Mouse (Mus musculus) neural tube, embryonic 13.5 days (tissue): ENCODE results near the gene Kat7. TPM values are rescaled to one million over a fixed set of nuclear protein-coding genes. Genes with fewer than 3 reads are reported as not detected.

Experiments
- ATAC-seq: fragments of 200-750 bp; cut with Nextera tagmentation; 2 replicates; pipeline ENCODE4 v1.8.0; 2017; ENCODE audit warnings: low read depth, mild to moderate bottlenecking, moderate TSS enrichment, moderate library complexity
- H3K27ac ChIP-seq: fragments of 300-500 bp; sonication (generic); replicated peaks from 2 replicates; pipeline ENCODE4 v1.5.1; 2015; ENCODE audit warnings: moderate library complexity, mild to moderate bottlenecking, inconsistent platforms
- H3K27me3 ChIP-seq: fragments of 300-500 bp; sonication (generic); 2 replicates; pipeline ENCODE4 v1.6.1; 2015; ENCODE audit warnings: mild to moderate bottlenecking, inconsistent platforms
- H3K36me3 ChIP-seq: fragments of 300-500 bp; sonication (generic); 2 replicates; pipeline ENCODE4 v1.6.1; 2015; ENCODE audit warnings: mild to moderate bottlenecking, inconsistent platforms
- H3K4me1 ChIP-seq: fragments of 300-500 bp; sonication (generic); replicated peaks from 2 replicates; pipeline ENCODE4 v1.6.1; 2015; ENCODE audit warnings: inconsistent platforms
- H3K4me2 ChIP-seq: fragments of 300-500 bp; sonication (generic); 2 replicates; pipeline ENCODE4 v1.6.1; 2015; ENCODE audit warnings: inconsistent platforms, mild to moderate bottlenecking, moderate library complexity
- H3K4me3 ChIP-seq: fragments of 300-500 bp; sonication (generic); 2 replicates; pipeline ENCODE4 v1.5.1; 2015; ENCODE audit warnings: mild to moderate bottlenecking, inconsistent platforms
- H3K9ac ChIP-seq: fragments of 300-500 bp; sonication (generic); 2 replicates; pipeline ENCODE4 v1.6.1; 2015; ENCODE audit warnings: moderate library complexity, mild to moderate bottlenecking, inconsistent platforms
- H3K9me3 ChIP-seq: fragments of 300-500 bp; sonication (generic); 2 replicates; pipeline ENCODE4 v1.6.1; 2016; ENCODE audit warnings: inconsistent platforms
- WGBS: fragments of 180-500 bp; shearing (Covaris S2); methylation state at CpG from one replicate; pipeline ENCODE4 v1.1.7; 2015; 5-methylcytosine and 5-hydroxymethylcytosine counted together
- polyA plus RNA-seq: library from polyadenylated mRNA; unstranded; fragments of >200 nt; fragmentation: Nextera tagmentation; extraction: Ambion mirVana; gene quantifications from 2 replicates; pipeline ENCODE4 v1.2.1, GENCODE M21; 2015

Kat7 gene
- polyA plus RNA-seq, 1 experiment from 2014 or later: 58.3 TPM

DNA sequence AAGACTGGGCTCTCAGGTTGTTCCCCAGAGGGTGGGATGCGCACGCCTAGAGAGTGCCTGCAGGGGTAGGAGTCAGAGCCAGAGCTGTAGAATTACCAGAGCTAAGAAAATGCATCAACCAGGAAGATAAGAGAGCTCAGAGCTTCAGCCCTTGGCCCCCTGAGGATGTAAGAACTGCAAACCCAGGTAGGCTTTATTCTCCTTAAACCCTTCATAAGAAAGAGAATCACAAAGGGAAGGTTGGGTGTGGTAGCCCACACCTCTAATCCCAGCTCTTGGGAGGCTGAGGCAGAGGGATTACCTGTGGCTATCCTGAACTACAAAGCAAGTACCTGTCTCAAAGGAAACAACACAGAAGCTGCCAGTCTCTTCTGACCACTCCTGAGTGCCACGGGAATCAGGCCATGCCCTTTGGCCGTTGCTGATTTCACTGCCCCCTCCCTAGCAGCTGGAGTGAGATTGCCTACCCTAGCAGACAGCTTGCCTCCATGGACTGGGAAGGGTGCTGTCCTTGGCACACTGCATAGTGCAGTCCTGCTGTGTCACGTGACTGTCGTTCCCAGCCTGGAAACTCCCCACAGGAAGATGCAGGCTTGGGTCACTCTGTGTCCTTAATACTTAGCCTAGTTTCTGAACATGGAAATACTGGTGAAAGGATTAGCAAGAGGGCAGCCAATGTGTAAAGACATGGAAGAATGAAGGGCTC, 43.4 kb downstream of the Kat7 start:
- Histone ChIP-seq H3K4me3 (no peak overlapping the region), H3K4me1 (peaks cover 20% of the 10 kb centered on the region), H3K27me3 (no peaks in the 10 kb centered on the region), H3K4me2 (no peak overlapping the region), H3K9me3 (no peaks in the 10 kb centered on the region), H3K9ac (no peak overlapping the region), H3K27ac (no peak overlapping the region), H3K36me3 (peaks cover 24% of the 10 kb centered on the region)
- 53% methylated on average over 6 of the region's 6 CpGs for WGBS
- ATAC-seq: no peak

DNA sequence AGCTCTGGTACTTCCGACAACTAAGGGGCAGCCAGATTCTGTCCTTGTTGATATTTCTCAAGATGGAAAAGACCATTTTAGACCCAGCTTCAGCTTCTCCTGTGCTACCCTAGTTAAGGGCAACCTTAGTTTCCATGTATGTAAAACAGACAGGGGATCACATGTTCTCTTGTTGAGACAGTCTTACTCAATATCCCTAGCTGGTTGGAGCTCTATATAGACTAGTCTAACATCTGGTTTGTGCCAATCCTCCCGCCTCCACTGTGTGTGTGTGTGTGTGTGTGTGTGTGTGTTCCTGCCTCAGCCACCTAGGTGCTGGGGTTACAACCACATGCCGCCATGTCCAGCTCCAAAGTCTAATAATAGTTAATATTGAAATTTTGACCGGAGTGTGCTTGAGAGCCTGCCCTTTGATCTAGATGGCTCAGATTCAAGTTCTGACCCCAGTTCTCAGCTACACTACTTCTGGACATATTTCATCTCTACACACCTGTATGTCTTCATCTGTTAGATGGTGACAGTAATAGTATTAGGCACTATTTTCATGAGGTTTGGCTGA, 45.5 kb downstream of the Kat7 start:
- Histone ChIP-seq H3K36me3 (peaks cover 5% of the 10 kb centered on the region; the same call in 1 of the 2 replicates), H3K27ac (no peak overlapping the region), H3K27me3 (no peaks in the 10 kb centered on the region), H3K4me3 (no peak overlapping the region), H3K4me2 (no peak overlapping the region), H3K4me1 (peaks cover 22% of the 10 kb centered on the region), H3K9ac (no peak overlapping the region), H3K9me3 (no peaks in the 10 kb centered on the region)
- 79% methylated on average over 4 of the region's 4 CpGs for WGBS
- ATAC-seq: no peak

DNA sequence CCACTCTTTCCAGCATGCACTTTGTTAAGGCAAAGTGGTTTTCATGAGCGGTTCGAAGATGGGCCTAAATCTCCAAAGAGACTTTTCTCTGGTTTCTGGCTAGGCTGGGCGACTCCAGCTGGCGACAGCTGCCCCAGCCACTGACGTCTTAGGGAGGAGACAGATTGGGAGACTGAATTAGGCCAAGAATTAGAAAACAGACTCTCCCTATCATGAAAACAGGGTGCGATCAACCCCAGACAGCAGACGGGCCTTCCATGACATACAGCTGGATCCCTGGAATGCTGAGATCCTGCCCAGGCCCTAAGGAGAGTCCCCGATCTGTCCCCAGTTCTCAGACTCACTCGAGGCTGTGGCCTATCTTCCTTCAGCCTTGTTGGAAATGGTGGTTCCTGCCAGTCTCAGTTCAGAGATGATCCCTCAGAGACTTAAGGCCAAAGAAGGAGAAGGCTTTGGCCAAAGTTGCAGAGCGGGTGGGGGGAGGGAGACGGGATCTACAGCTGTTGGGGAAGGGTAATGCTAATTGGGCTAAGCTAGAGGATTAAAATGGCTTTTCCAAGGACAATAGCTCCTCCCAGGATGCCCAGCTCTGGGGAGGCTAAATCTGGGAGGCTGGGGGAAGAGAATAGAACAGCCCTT, 46.1 kb downstream of the Kat7 start:
- Histone ChIP-seq H3K9me3 (no peaks in the 10 kb centered on the region), H3K27me3 (no peaks in the 10 kb centered on the region), H3K36me3 (no peaks in the 10 kb centered on the region; the same call in 1 of the 2 replicates), H3K9ac (no peak overlapping the region), H3K4me1 (peaks cover 28% of the 10 kb centered on the region), H3K4me3 (no peak overlapping the region), H3K27ac (peak overlapping the region; percentile 49), H3K4me2 (no peak overlapping the region)
- ATAC-seq: no peak
- 17% methylated on average over 11 of the region's 11 CpGs for WGBS

GRCm38 (mm10) chr11:95261178-95261751, 48.8 kb downstream of the Kat7 start, which contains the start of gene Tac4:
Tac4 (plus strand) TSS chr11:95261529.
- Histone ChIP-seq H3K36me3 (no peaks in the 10 kb centered on the region; the same call in 1 of the 2 replicates), H3K9me3 (no peaks in the 10 kb centered on the region), H3K27me3 (peaks cover 9% of the 10 kb centered on the region; the same call in 1 of the 2 replicates), H3K4me1 (peaks cover 29% of the 10 kb centered on the region), H3K9ac (no peak within 1 kb of the TSS), H3K27ac (no peak within 1 kb of the TSS), H3K4me3 (no peak within 1 kb of the TSS), H3K4me2 (no peak within 1 kb of the TSS)
- no peak for ATAC-seq
- 67% methylated on average over 5 of the region's 5 CpGs for WGBS

DNA sequence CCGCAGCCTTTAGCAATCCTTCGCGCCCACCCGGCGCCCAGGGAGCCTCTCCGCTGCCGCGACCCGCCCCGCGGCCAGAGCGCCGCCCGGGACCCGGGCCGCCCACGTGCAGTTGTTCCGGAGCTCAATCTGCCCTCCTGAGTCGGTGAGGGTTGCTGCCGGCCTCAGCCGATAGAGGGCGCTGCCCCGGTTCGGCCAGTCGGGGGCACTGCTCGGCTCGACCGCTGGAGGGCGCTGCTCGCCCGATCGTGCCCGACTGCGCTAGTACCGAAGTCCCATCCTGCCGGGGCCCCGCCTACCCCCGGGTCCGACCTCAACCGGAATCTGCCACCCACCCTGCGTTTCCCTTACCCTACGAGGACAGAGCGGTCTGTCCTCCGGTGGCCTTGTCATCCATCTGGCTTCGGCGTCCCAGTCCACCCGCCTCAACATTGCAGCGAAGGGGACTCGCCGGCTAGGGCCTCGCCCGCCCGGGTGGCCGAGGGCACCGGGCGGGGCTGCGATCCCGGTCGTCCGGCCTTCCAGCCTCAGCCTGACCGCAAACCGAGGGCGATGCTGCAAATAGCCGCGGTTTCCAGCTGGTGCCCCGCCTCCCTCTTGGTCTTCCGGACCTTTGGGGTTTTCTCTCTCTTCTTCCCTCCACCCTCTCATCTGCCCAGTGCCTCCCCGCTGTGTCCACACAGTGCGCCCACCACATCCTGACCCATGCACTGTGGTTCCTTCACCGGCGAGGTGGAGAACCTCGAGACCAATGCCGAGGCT, 50.8 kb downstream of the Kat7 start:
- H3K36me3 ChIP-seq: no peaks in the 10 kb centered on the region
- peak overlapping the region; percentile 81 for H3K4me2 ChIP-seq
- peak; percentile 74 for ATAC-seq
- H3K4me3 ChIP-seq: peak overlapping the region; percentile 48
- peaks cover 29% of the 10 kb centered on the region for H3K4me1 ChIP-seq
- H3K27me3 ChIP-seq: peaks cover 9% of the 10 kb centered on the region; the same call in 1 of the 2 replicates
- peak overlapping the region; percentile 72 for H3K9ac ChIP-seq
- under 1% methylated on average over 73 of the region's 73 CpGs for WGBS
- peak overlapping the region; percentile 38; the same call in 1 of the 2 replicates for H3K27ac ChIP-seq
- H3K9me3 ChIP-seq: no peaks in the 10 kb centered on the region

GRCm38 (mm10) chr11:95258490-95258889, 51.6 kb downstream of the Kat7 start:
- Histone ChIP-seq H3K4me2 (peak overlapping the region; percentile 81), H3K4me3 (peak overlapping the region; percentile 48), H3K4me1 (peaks cover 21% of the 10 kb centered on the region), H3K27ac (no peak overlapping the region), H3K9ac (peak overlapping the region; percentile 72), H3K36me3 (no peaks in the 10 kb centered on the region), H3K9me3 (no peaks in the 10 kb centered on the region), H3K27me3 (peaks cover 9% of the 10 kb centered on the region; the same call in 1 of the 2 replicates)
- peak; percentile 44; the same call in 1 of the 2 replicates for ATAC-seq
- WGBS: under 1% methylated on average over 26 of the region's 26 CpGs

GRCm38 (mm10) chr11:95257930-95258329, 52.1 kb downstream of the Kat7 start:
- peak overlapping the region; percentile 81; the same call in 1 of the 2 replicates for H3K4me2 ChIP-seq
- no peak for ATAC-seq
- H3K9me3 ChIP-seq: no peaks in the 10 kb centered on the region
- WGBS: 59% methylated on average over 4 of the region's 4 CpGs
- H3K36me3 ChIP-seq: no peaks in the 10 kb centered on the region
- no peak overlapping the region for H3K27ac ChIP-seq
- peaks cover 9% of the 10 kb centered on the region; the same call in 1 of the 2 replicates for H3K27me3 ChIP-seq
- H3K9ac ChIP-seq: no peak overlapping the region
- peaks cover 18% of the 10 kb centered on the region for H3K4me1 ChIP-seq
- H3K4me3 ChIP-seq: no peak overlapping the region

DNA sequence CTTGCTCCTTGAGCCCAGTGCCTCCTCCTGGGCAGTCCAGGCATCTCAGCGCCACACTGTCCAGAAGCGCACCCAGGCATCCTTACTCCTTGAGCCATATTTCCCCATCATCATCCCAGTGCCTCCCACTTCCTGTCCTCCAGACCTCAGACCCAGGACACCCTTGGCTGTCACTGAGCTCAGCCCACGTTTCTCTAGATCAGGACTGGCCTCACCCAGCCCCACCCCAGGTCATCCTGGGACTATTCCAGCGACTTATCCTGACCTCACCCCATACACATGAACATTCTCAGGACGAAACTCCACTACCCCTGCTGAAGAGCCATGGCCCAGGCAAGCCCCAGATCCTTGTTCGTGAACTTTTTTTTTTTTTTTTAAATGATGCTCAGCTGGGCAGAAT, 54.3 kb downstream of the Kat7 start:
- WGBS: 79% methylated on average over 6 of the region's 6 CpGs
- Histone ChIP-seq H3K27ac (no peak overlapping the region), H3K4me1 (peaks cover 18% of the 10 kb centered on the region), H3K9ac (no peak overlapping the region), H3K4me2 (no peak overlapping the region), H3K36me3 (no peaks in the 10 kb centered on the region), H3K9me3 (no peaks in the 10 kb centered on the region), H3K4me3 (no peak overlapping the region), H3K27me3 (peaks cover 9% of the 10 kb centered on the region; the same call in 1 of the 2 replicates)
- ATAC-seq: no peak

- no peak overlapping the region for H3K4me2 ChIP-seq
- H3K36me3 ChIP-seq: no peaks in the 10 kb centered on the region
- 84% methylated on average over 8 of the region's 8 CpGs for WGBS
- H3K27me3 ChIP-seq: peaks cover 14% of the 10 kb centered on the region
- H3K9ac ChIP-seq: no peak overlapping the region
- ATAC-seq: no peak
- H3K9me3 ChIP-seq: no peaks in the 10 kb centered on the region
- peaks cover 13% of the 10 kb centered on the region for H3K4me1 ChIP-seq
- H3K4me3 ChIP-seq: no peak overlapping the region
- H3K27ac ChIP-seq: no peak overlapping the region
These were observed 55.9 kb downstream of the Kat7 start for GRCm38 (mm10) chr11:95254165-95254564.

DNA sequence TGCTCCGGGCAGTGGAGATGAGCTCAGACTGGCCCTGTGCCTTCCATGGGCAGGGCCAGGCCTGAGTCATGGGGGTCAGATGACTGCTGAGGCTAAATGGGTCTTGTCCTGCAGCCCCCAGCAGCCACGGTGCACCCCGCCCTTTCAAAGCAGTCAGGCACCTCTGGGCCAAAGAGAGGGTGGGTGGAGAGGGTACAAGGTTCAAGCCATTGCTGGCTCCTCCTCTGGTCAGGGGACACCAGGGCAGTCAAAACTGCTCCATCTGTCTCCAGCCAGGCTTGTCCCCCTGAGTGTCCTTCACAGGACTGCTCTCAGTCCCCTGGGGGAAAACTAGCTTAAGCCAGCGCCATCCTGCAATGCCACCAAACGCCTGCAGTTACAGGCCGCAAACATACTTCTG, 57.9 kb downstream of the Kat7 start:
- H3K9me3 ChIP-seq: no peaks in the 10 kb centered on the region
- no peaks in the 10 kb centered on the region; the same call in 1 of the 2 replicates for H3K4me1 ChIP-seq
- H3K36me3 ChIP-seq: no peaks in the 10 kb centered on the region
- ATAC-seq: no peak
- peaks cover 5% of the 10 kb centered on the region; the same call in 1 of the 2 replicates for H3K27me3 ChIP-seq
- no peak overlapping the region for H3K4me2 ChIP-seq
- no peak overlapping the region for H3K27ac ChIP-seq
- no peak overlapping the region for H3K4me3 ChIP-seq
- 80% methylated on average over 6 of the region's 6 CpGs for WGBS
- no peak overlapping the region for H3K9ac ChIP-seq

- WGBS: 5% methylated on average over 11 of the region's 11 CpGs
- Histone ChIP-seq H3K27me3 (peaks cover 5% of the 10 kb centered on the region; the same call in 1 of the 2 replicates), H3K9me3 (no peaks in the 10 kb centered on the region), H3K9ac (no peak overlapping the region), H3K4me1 (no peaks in the 10 kb centered on the region; the same call in 1 of the 2 replicates), H3K36me3 (no peaks in the 10 kb centered on the region), H3K4me2 (no peak overlapping the region), H3K27ac (no peak overlapping the region), H3K4me3 (no peak overlapping the region)
- no peak for ATAC-seq
These were observed 58.8 kb downstream of the Kat7 start for GRCm38 (mm10) chr11:95251295-95251694.
